Mouse (Mus musculus): ENCODE data around the gene Proser3.

DNA sequence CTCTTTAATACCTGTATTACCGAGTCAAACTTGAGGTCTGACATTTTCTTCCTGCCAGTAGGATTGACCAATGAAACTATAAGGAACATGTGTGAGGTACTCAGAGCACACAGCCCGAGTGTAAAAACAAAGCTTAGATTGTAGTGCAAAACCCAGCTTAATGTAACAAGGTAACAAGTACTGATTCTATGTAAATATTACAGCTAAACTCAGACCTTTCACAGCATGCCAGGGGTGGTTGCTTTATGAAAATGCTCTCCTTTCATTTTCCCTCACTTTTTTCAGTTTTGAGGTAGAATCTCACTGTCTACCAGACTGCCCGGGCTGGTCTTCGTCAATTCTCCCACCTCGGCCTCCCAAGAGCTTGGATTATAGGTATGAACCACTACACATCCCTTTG lies 44.0 kb upstream of the Proser3 start:
- no peak for TF ChIP-seq POLR2A (IDR thresholded peaks at IDR 0.05; ENCODE audit: insufficient read length, low read depth)
- no peak for TF ChIP-seq TCF12 (IDR thresholded peaks at IDR 0.05; ENCODE audit: insufficient read depth, poor library complexity, severe bottlenecking)
- TF ChIP-seq SRF (IDR thresholded peaks at IDR 0.05; ENCODE audit: control insufficient read depth, insufficient read length, low read depth) = no peak

All from myocyte (in vitro differentiated cells).